Mouse (Mus musculus) heart, embryonic 16.5 days (tissue): ENCODE results near the gene Wdr76. TPM values are rescaled to one million over a fixed set of nuclear protein-coding genes. Genes with fewer than 3 reads are reported as not detected.
A peak's percentile ranks its signal among the peaks of the same experiment; 100 is the strongest.
"Not testable (repeated sequence)": the region's sequence is repeated elsewhere in the genome, so short reads cannot be mapped to it uniquely, and the experiment has no call there.

Source experiments
- ATAC-seq: fragments of 200-750 bp; cut with Nextera tagmentation; replicated peaks from 2 replicates; pipeline ENCODE4 v1.8.0; 2017; ENCODE audit warnings: moderate number of reproducible peaks; ENCODE audit not compliant: insufficient read depth, low FRiP score; ENCODE audit errors: extremely low read depth
- H3K27ac ChIP-seq: fragments of 300-500 bp; sonication (generic); 2 replicates; pipeline ENCODE4 v1.5.1; 2014; ENCODE audit warnings: mild to moderate bottlenecking, low read length, control low read depth, moderate library complexity
- H3K27me3 ChIP-seq: fragments of 300-500 bp; sonication (generic); 2 replicates; pipeline ENCODE4 v1.6.1; 2014; ENCODE audit warnings: low read length, mixed read lengths; ENCODE audit not compliant: control insufficient read depth, insufficient read depth
- H3K36me3 ChIP-seq: fragments of 300-500 bp; sonication (generic); 2 replicates; pipeline ENCODE4 v1.6.1; 2014; ENCODE audit not compliant: control insufficient read depth, insufficient read depth
- H3K4me1 ChIP-seq: fragments of 300-500 bp; sonication (generic); 2 replicates; pipeline ENCODE4 v1.6.1; 2014; ENCODE audit warnings: low read length, mixed read lengths; ENCODE audit not compliant: control insufficient read depth, insufficient read depth
- H3K4me2 ChIP-seq: fragments of 300-500 bp; sonication (generic); 2 replicates; pipeline ENCODE4 v1.6.1; 2014; ENCODE audit warnings: low read depth, mild to moderate bottlenecking, control low read depth, low read length
- H3K4me3 ChIP-seq: fragments of 300-500 bp; sonication (generic); 2 replicates; pipeline ENCODE4 v1.5.1; 2014; ENCODE audit warnings: mild to moderate bottlenecking, control low read depth, low read length
- H3K9ac ChIP-seq: fragments of 300-500 bp; sonication (generic); 2 replicates; pipeline ENCODE4 v1.6.1; 2014; ENCODE audit warnings: low read length, control low read depth
- H3K9me3 ChIP-seq: fragments of 300-500 bp; sonication (generic); replicated peaks from 2 replicates; pipeline ENCODE4 v1.6.1; 2016; ENCODE audit warnings: low read length; ENCODE audit not compliant: control insufficient read depth
- WGBS: fragments of 180-500 bp; shearing (Covaris S2); extraction: QIAGEN DNeasy Blood & Tissue Kit; methylation state at CpG from one replicate; pipeline ENCODE4 v1.1.7; 2014; 5-methylcytosine and 5-hydroxymethylcytosine counted together
- polyA plus RNA-seq: library from polyadenylated mRNA; unstranded; fragments of >200 nt; fragmentation: Nextera tagmentation; extraction: Ambion mirVana; gene quantifications from 2 replicates; pipeline ENCODE4 v1.2.1, GENCODE M21; 2015

Wdr76 gene
- polyA plus RNA-seq, 1 experiment from 2014 or later = 7.8 TPM

- H3K4me1 ChIP-seq = no peaks in the 10 kb centered on the region
- ATAC-seq = no peak
- 51% methylated on average over 3 of the region's 3 CpGs for WGBS
- H3K9me3 ChIP-seq = no peaks in the 10 kb centered on the region
- no peaks in the 10 kb centered on the region for H3K27me3 ChIP-seq
- no peaks in the 10 kb centered on the region for H3K36me3 ChIP-seq
- no peak overlapping the region for H3K27ac ChIP-seq
- no peak overlapping the region for H3K9ac ChIP-seq
- H3K4me2 ChIP-seq = no peak overlapping the region
- H3K4me3 ChIP-seq = no peak overlapping the region
These were observed 26.0 kb upstream of the Wdr76 start for GRCm38 (mm10) chr2:121480498-121480897.

DNA sequence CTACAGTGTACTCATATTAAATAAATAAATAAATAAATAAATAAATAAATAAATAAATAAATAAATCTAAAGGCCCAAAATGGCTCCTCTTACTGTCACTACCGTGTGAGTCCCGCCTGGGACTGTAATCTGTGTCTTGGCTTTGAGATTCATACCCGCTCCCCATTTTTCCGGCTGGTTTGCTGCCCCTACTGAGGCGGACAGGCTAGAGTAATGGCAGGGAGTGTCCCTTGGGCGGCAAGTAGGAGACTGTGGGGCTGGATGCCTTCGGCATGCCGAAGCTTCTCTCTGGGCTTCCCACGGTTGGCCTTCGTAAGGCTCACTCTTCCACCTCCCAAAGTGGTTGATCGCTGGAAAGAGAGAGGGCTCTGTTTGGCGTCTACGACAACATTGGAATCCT lies 25.6 kb upstream of the Wdr76 start:
- not testable (repeated sequence) for H3K4me1 ChIP-seq, H3K27ac ChIP-seq, H3K4me3 ChIP-seq, H3K36me3 ChIP-seq, H3K4me2 ChIP-seq, H3K9ac ChIP-seq, H3K9me3 ChIP-seq, H3K27me3 ChIP-seq, ATAC-seq
- 84% methylated on average over 13 of the region's 13 CpGs for WGBS

- H3K4me3 ChIP-seq = no peak overlapping the region
- H3K27ac ChIP-seq = no peak overlapping the region
- no peaks in the 10 kb centered on the region for H3K9me3 ChIP-seq
- H3K4me1 ChIP-seq = no peaks in the 10 kb centered on the region
- H3K4me2 ChIP-seq = no peak overlapping the region
- no peak overlapping the region for H3K9ac ChIP-seq
- ATAC-seq = no peak
- no peaks in the 10 kb centered on the region for H3K36me3 ChIP-seq
- no peaks in the 10 kb centered on the region for H3K27me3 ChIP-seq
- WGBS = 77% methylated on average over 8 of the region's 8 CpGs
These were observed 22.9 kb upstream of the Wdr76 start for GRCm38 (mm10) chr2:121483576-121483975.

GRCm38 (mm10) chr2:121484403-121484802 lies 22.1 kb upstream of the Wdr76 start:
- not testable (repeated sequence) for H3K4me3 ChIP-seq, H3K27me3 ChIP-seq, ATAC-seq, H3K4me1 ChIP-seq, H3K9me3 ChIP-seq, H3K36me3 ChIP-seq, H3K4me2 ChIP-seq, H3K27ac ChIP-seq, H3K9ac ChIP-seq
- 50% methylated on average over 1 of the region's 2 CpGs for WGBS

- H3K9me3 ChIP-seq, H3K9ac ChIP-seq, H3K27me3 ChIP-seq, H3K4me3 ChIP-seq, ATAC-seq, H3K36me3 ChIP-seq, H3K27ac ChIP-seq, H3K4me1 ChIP-seq, H3K4me2 ChIP-seq: not testable (repeated sequence)
- 100% methylated on average over 1 of the region's 6 CpGs for WGBS
These were observed 5.0 kb upstream of the Wdr76 start for GRCm38 (mm10) chr2:121501550-121501949.

- 11% methylated on average over 12 of the region's 12 CpGs for WGBS
- H3K4me3 ChIP-seq = peak overlapping the region; percentile 69
- no peaks in the 10 kb centered on the region for H3K27me3 ChIP-seq
- no peak for ATAC-seq
- peaks cover 10% of the 10 kb centered on the region; the same call in 1 of the 2 replicates for H3K36me3 ChIP-seq
- H3K4me1 ChIP-seq = peaks cover 11% of the 10 kb centered on the region
- peak overlapping the region; percentile 76 for H3K9ac ChIP-seq
- H3K27ac ChIP-seq = no peak overlapping the region
- H3K9me3 ChIP-seq = no peaks in the 10 kb centered on the region
- peak overlapping the region; percentile 83 for H3K4me2 ChIP-seq
These were observed 839 bp downstream of the Wdr76 start for GRCm38 (mm10) chr2:121507173-121507950.

DNA sequence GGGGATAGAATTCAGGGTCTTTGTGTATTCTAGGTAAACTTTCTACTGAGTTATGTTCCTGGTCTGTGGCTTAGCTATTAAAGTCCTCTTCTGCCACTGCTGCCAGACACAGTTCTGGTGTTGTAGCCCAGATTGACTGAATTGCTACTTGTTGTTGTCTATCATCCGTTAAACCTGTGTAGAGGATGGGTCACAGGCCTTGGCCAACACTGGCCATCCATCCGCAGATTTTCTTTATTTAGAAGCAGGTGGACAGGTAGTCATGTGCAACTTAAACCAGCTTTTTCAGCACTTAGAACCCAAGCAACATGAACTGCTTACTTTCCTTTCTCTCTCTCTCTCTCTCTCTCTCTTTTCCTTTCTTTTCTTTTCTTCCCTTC lies 1.4 kb downstream of the Wdr76 start:
- Histone ChIP-seq H3K4me1 (peaks cover 11% of the 10 kb centered on the region), H3K4me2 (peak overlapping the region; percentile 83), H3K4me3 (peak overlapping the region; percentile 69), H3K27ac (no peak overlapping the region), H3K9ac (no peak overlapping the region; the same call in 1 of the 2 replicates), H3K27me3 (no peaks in the 10 kb centered on the region), H3K9me3 (no peaks in the 10 kb centered on the region), H3K36me3 (peaks cover 12% of the 10 kb centered on the region; the same call in 1 of the 2 replicates)
- 68% methylated on average over 2 of the region's 2 CpGs for WGBS
- ATAC-seq = no peak

DNA sequence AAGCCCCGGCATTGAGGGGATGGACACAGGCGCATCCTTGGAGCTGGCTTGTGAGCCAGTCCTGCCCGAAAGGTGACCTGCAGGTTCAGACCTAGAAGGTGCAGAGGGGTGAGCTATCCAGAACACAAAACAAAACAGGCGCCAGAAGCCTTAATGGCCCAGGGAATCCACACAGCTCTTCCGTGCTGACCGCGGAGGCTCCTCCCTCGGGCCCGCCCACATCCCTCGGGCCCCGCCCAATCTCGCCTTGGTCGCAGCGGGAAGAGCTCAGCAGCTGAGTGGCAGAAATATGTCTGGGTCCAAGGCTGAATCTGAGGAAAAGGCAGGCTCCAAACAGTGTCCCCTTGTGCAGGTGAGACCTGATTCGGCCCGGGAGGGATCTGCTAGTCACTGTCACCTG lies 3.1 kb downstream of the Wdr76 start:
- WGBS = 21% methylated on average over 16 of the region's 16 CpGs
- H3K4me1 ChIP-seq = peaks cover 11% of the 10 kb centered on the region
- ATAC-seq = peak; percentile 54
- no peaks in the 10 kb centered on the region for H3K9me3 ChIP-seq
- no peaks in the 10 kb centered on the region for H3K27me3 ChIP-seq
- H3K36me3 ChIP-seq = peaks cover 12% of the 10 kb centered on the region; the same call in 1 of the 2 replicates
- peak overlapping the region; percentile 61 for H3K9ac ChIP-seq
- H3K4me3 ChIP-seq = peak overlapping the region; percentile 50
- H3K27ac ChIP-seq = no peak overlapping the region
- H3K4me2 ChIP-seq = peak overlapping the region; percentile 63

GRCm38 (mm10) chr2:121511401-121511800 lies 4.9 kb downstream of the Wdr76 start:
- Histone ChIP-seq H3K4me3 (no peak overlapping the region), H3K4me1 (peaks cover 11% of the 10 kb centered on the region), H3K27ac (no peak overlapping the region), H3K36me3 (peaks cover 12% of the 10 kb centered on the region; the same call in 1 of the 2 replicates), H3K27me3 (no peaks in the 10 kb centered on the region), H3K4me2 (no peak overlapping the region), H3K9ac (no peak overlapping the region), H3K9me3 (no peaks in the 10 kb centered on the region)
- 85% methylated on average over 8 of the region's 8 CpGs for WGBS
- ATAC-seq = no peak
